Mouse (Mus musculus) lung, adult 2 months (tissue): Measurements from ENCODE around the gene Trp53bp1. TPM values are rescaled to one million over a fixed set of nuclear protein-coding genes. Genes with fewer than 3 reads are reported as not detected.

ENCODE experiments used
- DNase-seq: peaks from one replicate; pipeline ENCODE4 v3.0.0; 2022
- H3K4me1 ChIP-seq: fragments of 200-500 bp; 2 replicates; pipeline ENCODE4 v1.6.1; 2011; ENCODE audit warnings: low read length; ENCODE audit not compliant: control insufficient read depth, insufficient read depth
- H3K4me3 ChIP-seq: fragments of 200-500 bp; replicated peaks from 2 replicates; pipeline ENCODE3; 2011; ENCODE audit warnings: low read depth, mild to moderate bottlenecking, control low read depth, low read length; ENCODE audit errors: extremely low read depth
- CTCF ChIP-seq: fragments of 200-500 bp; IDR thresholded peaks from 2 replicates; pipeline ENCODE4 v1.5.1; 2011; ENCODE audit warnings: mild to moderate bottlenecking, low read length, control low read depth; ENCODE audit not compliant: insufficient read depth
- POLR2A ChIP-seq: fragments of 200-500 bp; IDR thresholded peaks from 2 replicates; pipeline ENCODE4 v1.6.1; 2011; ENCODE audit warnings: low read depth, mild to moderate bottlenecking, control low read depth, low read length, borderline replicate concordance; ENCODE audit errors: extremely low read depth
- WGBS: fragments of 180-500 bp; shearing (Covaris S2); methylation state at CpG from one replicate; pipeline ENCODE4 v1.1.7; 2018; 5-methylcytosine and 5-hydroxymethylcytosine counted together
- polyA plus RNA-seq: library from polyadenylated mRNA; depleted of rRNA; stranded (reverse); fragments of >200 nt; gene quantifications from 2 replicates; pipeline ENCODE4 v1.2.3, GENCODE M21; 2012

Trp53bp1 gene
- polyA plus RNA-seq, 1 experiment: 28.1 TPM

GRCm38 (mm10) chr2:121195466-121195865 is 75.7 kb downstream of the Trp53bp1 start:
- no peak for DNase-seq
- 91% methylated on average over 9 of the region's 9 CpGs for WGBS
- Histone ChIP-seq H3K4me3 (no peak overlapping the region), H3K4me1 (no peaks in the 10 kb centered on the region)
- no peak for TF ChIP-seq CTCF
- no peak for TF ChIP-seq POLR2A

- DNase-seq: no peak
- H3K4me1 ChIP-seq: no peaks in the 10 kb centered on the region
- whole genome bisulfite sequencing: 70% methylated on average over 1 of the region's 1 CpGs
- no peak overlapping the region for H3K4me3 ChIP-seq
- TF ChIP-seq POLR2A (no peak), CTCF (no peak)
Measured at GRCm38 (mm10) chr2:121188530-121188929, 82.7 kb downstream of the Trp53bp1 start.

GRCm38 (mm10) chr2:121184142-121184541 is 87.1 kb downstream of the Trp53bp1 start:
- WGBS: 94% methylated on average over 7 of the region's 7 CpGs
- TF ChIP-seq CTCF (no peak), POLR2A (no peak)
- Histone ChIP-seq H3K4me3 (no peak overlapping the region), H3K4me1 (no peaks in the 10 kb centered on the region)
- DNase-seq: no peak

- 83% methylated on average over 5 of the region's 5 CpGs for WGBS
- no peak for DNase-seq
- H3K4me1 ChIP-seq: no peaks in the 10 kb centered on the region
- H3K4me3 ChIP-seq: no peak overlapping the region
- TF ChIP-seq CTCF: no peak
- TF ChIP-seq POLR2A: no peak
Measured at GRCm38 (mm10) chr2:121183431-121183830, 87.8 kb downstream of the Trp53bp1 start.

- DNase-seq: no peak
- Histone ChIP-seq H3K4me1 (no peaks in the 10 kb centered on the region), H3K4me3 (no peak overlapping the region)
- no peak for TF ChIP-seq CTCF
- TF ChIP-seq POLR2A: no peak
- 91% methylated on average over 3 of the region's 3 CpGs for WGBS
Measured at GRCm38 (mm10) chr2:121178828-121179479, 92.3 kb downstream of the Trp53bp1 start.

- H3K4me3 ChIP-seq: peak within 1 kb of the TSS; percentile 98
- TF ChIP-seq POLR2A (peak; percentile 67; the same call in 1 of the 2 replicates), CTCF (no peak)
- peaks cover 6% of the 10 kb centered on the region for H3K4me1 ChIP-seq
- DNase-seq: peak; percentile 85
- under 1% methylated on average over 63 of the region's 66 CpGs for WGBS
Measured at GRCm38 (mm10) chr2:121170980-121171742, 100.0 kb downstream of the Trp53bp1 start, which contains the start of gene Zscan29. Zscan29 (minus strand) TSS chr2:121171125.

- H3K4me1 ChIP-seq: peaks cover 6% of the 10 kb centered on the region
- peak within 1 kb of the TSS; percentile 98 for H3K4me3 ChIP-seq
- DNase-seq: no peak
- TF ChIP-seq CTCF: no peak
- 0 out of 2 replicates have a peak, but pooled peaks have one; percentile 13 for TF ChIP-seq POLR2A
- WGBS: under 1% methylated on average over 36 of the region's 38 CpGs
Measured at GRCm38 (mm10) chr2:121170481-121170971, 100.7 kb downstream of the Trp53bp1 start, which contains the start of gene Tubgcp4. Tubgcp4 (plus strand) TSS chr2:121170654.

- peak overlapping the region; percentile 98 for H3K4me3 ChIP-seq
- peaks cover 6% of the 10 kb centered on the region for H3K4me1 ChIP-seq
- peak; percentile 39 for DNase-seq
- no peak for TF ChIP-seq CTCF
- no peak for TF ChIP-seq POLR2A
- WGBS: 3% methylated on average over 9 of the region's 9 CpGs
Measured at GRCm38 (mm10) chr2:121169902-121170301, 101.3 kb downstream of the Trp53bp1 start.

GRCm38 (mm10) chr2:121169173-121169572 is 102.0 kb downstream of the Trp53bp1 start:
- 32% methylated on average over 4 of the region's 4 CpGs for WGBS
- H3K4me1 ChIP-seq: peaks cover 6% of the 10 kb centered on the region
- TF ChIP-seq CTCF (no peak), POLR2A (no peak)
- no peak for DNase-seq
- no peak overlapping the region for H3K4me3 ChIP-seq
